Mouse (Mus musculus) c-Kit-positive CD71-positive TER-119-positive erythroid progenitor cells, embryonic 14.5 days (primary cell): ENCODE results near the gene Uhmk1.

Experiments
- DNase-seq: peaks from one replicate; pipeline ENCODE4 v3.0.0-alpha.2; 2013; ENCODE audit warnings: low spot score

Gene Uhmk1

DNA sequence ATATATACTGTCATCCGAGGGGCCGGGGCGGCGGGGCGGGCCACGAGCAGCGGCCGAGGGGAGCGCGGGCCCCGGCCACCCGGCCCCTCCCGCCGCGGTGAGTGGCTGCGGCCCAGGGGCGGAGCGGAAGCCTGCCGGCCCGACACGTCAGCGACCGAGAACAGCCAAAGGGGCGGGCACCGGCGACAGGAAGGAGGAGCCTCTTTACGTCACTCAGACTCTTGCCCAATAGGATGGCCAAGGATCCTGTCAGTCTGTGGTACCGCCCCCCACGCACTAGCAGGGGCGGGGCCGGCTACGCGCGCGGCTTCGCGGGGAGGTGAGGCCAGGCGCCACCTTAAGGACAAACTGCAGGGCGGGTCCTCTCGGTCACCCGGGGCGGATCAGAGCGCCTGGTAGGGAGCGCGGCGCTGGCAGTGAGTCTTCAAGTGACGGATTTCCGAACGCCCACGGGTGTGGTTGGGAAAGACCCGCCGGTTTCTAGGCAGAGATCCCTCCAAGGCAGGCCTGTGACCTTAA is 40.3 kb downstream of the Uhmk1 start, which contains the start of gene Uap1:
Uap1 (minus strand) TSS at position 144 of the 519 bp plus-strand sequence.
- peak; percentile 96 for DNase-seq

- DNase-seq, result peak; percentile 40
Observed at GRCm38 (mm10) chr1:170173991-170174813, 41.0 kb downstream of the Uhmk1 start.

- no peak for DNase-seq
Observed at GRCm38 (mm10) chr1:170167781-170168180, 47.4 kb downstream of the Uhmk1 start.

DNA sequence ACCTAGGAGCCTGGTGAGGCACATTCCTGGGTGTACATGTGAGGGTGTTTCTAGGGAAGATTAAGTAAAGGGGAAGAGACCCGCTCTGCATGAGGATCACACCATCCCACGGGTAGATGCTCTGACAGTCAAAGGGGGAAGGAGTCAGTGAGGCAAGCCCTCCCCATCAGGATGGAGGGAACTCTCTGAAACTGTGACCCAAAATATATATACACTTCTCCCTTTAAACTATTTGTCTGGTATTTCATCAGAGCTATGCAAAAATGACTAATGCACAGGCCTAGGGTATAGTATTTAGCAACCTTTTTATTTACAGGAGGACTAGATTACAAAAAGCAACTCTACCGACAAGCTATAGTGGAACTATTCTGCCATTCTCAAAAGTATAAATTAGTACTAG is 50.3 kb downstream of the Uhmk1 start:
- DNase-seq, result no peak

- no peak for DNase-seq
Observed at GRCm38 (mm10) chr1:170164053-170164614, 51.1 kb downstream of the Uhmk1 start.

- no peak for DNase-seq
Observed at GRCm38 (mm10) chr1:170163398-170163943, 51.7 kb downstream of the Uhmk1 start.

DNA sequence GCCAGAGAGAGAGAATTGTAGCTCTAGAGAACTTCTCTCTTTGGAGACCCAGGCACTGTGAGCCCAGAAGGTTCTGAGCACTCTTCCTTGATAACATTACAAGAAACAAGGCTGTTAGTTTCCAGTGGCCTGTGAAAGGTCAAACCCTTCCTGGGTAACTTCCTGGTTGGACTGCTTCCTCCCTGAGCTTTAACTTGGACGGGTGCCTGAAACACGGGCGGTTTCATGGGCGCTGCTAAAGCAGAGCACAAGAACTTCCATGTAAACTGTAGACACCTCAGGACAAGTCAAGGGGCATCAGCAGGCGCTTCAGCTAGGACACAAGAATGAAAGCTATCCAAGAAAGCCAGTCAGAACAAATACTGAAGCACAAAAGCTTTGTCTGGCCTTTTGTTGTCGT is 53.3 kb downstream of the Uhmk1 start:
- no peak for DNase-seq

DNA sequence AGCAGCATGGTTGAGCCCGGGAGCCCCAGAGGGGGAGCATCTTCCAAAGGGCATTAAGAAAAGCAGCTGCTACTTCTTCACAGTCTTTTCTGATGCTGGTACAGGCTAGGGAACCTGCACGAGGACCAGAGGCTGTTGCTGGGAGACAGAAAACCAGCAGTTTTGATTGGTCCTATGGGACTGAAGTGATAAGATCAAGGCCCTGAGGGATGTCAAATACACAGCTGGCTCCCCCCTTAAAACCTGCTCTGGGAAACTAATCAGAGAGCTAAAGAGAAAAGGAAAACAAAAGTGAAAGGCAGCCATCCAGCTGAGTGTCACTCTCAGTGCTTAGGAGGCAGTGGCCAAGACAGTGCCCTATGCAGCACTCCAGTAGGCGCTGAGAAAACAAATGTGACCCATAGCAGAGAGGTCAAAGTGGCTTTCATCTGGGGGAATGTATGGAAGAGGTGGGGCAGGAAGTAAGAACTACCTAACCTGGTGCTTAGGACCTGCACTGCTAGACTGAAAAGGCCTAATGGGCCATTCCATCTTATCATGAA is 54.7 kb downstream of the Uhmk1 start:
- DNase-seq, result no peak

- no peak for DNase-seq
Observed at GRCm38 (mm10) chr1:170159707-170160106, 55.5 kb downstream of the Uhmk1 start.

DNA sequence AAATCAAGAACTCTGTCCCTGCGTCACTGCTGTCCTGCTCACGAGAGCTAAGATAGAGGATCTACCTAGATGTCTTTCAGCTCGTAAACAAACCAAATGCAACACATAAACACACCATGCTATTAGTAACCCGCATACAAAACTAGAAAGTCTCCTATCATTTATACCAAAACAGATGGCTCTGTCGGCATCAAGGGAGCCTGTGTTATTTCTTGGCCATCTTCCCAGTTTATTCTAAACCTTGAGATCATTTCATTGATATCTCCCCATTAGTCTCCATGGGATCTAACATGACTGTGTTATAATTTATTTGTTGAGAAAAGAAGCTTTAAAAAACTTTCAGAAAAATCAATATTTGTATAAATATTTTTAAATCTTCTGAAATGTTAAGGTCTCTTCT is 59.4 kb downstream of the Uhmk1 start:
- DNase-seq, result no peak

- no peak for DNase-seq
Observed at GRCm38 (mm10) chr1:170155298-170155697, 59.9 kb downstream of the Uhmk1 start.

DNA sequence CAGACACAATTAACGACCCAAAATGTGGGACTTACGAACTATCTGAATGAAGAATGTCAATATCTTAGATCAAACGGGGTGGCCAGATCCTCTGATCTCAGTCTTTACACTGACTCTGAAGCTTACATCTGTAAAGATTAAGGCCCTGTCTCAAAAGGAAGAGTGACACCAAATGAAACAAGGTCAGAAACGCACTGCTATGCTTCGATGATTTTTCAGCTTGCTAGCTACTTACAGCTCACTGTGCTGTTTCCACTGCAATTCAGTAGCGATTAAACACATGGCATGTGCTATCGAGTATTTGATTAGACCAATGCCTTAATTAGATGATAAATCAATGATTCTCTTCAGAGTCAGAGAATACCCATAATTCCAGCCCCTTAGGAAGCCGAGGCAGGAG is 61.2 kb downstream of the Uhmk1 start:
- DNase-seq, result no peak

- no peak for DNase-seq
Observed at GRCm38 (mm10) chr1:170152552-170152951, 62.6 kb downstream of the Uhmk1 start.

DNA sequence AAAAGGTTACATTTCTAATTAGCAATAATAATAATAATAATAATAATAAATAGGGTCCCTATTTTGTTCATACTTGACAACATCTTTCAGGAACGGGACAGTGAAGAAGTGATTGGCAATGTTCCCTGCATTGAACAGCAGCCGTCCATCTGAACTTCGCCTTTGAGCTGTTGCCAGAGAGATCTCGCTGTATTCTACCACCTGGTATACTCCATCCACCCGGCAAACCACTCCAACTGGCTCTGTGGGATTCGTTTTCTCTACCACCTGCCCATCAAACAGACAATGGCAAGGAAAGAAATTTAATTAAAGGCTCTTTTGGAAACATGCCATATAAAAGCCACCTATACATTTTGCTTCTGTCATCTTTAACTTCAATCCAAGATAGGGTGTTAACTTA is 64.3 kb downstream of the Uhmk1 start:
- DNase-seq, result no peak

- DNase-seq, result no peak
Observed at GRCm38 (mm10) chr1:170149756-170150155, 65.4 kb downstream of the Uhmk1 start.

DNA sequence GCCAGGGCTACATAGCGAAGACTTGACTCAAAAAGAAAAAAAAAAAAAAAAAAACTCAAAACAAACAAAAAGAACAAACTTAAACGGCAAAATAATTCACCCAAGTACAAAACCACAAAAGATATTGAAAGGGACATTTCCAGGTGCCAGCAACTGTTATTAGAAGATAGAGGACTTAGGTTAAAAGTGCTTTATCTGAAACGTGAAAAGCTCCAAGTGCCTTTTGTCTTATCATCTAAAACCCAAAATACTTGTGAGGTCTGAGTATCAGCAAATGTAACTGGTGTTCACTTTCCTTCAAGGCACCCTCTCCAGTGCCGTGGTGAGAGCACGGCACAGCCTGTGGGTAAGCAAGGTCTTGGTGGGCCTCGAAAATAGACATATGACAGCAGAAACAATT is 66.7 kb downstream of the Uhmk1 start:
- peak; percentile 22 for DNase-seq

DNA sequence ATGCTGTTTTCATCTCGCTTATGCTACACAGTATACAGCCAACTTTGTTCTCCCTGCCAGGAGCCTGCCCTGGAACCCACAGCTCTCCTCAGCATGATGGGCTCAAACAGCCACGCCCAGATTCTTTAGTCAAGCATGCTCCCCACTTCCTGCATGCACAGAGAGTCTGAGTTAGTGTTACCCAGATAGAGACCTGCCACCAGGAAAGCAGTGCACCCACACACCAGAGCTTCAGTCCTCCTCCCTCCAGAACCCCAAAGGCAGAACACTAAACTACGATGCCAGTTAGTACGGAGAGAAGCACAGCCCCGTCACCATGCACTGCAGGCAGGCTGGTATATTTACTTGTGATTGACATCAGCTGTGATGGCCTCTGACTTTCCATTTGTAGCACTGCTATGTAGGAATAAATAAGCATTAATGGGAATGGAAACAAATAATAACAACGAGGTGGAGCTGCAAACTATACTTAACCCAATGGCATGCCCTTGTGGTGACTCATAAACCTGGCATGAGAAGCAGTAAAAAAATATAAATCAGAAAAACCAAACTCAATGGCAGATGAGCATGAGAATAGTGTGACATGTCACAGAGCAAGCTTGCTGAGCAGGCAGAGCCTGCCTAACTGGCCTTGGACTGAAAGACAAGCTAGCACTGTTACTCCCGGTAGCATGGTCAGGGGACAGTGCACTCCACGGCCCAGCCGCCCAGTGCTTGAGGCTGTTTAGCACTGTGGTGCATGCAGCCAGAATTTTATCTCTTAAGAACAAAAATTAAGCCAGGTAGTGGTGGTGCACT is 67.3 kb downstream of the Uhmk1 start:
- DNase-seq, result peak; percentile 6

GRCm38 (mm10) chr1:170145606-170146005 is 69.6 kb downstream of the Uhmk1 start:
- DNase-seq, result no peak
